Comparison of ENCODE assay signal across 19 mouse cellular contexts in the genomic region with DNA sequence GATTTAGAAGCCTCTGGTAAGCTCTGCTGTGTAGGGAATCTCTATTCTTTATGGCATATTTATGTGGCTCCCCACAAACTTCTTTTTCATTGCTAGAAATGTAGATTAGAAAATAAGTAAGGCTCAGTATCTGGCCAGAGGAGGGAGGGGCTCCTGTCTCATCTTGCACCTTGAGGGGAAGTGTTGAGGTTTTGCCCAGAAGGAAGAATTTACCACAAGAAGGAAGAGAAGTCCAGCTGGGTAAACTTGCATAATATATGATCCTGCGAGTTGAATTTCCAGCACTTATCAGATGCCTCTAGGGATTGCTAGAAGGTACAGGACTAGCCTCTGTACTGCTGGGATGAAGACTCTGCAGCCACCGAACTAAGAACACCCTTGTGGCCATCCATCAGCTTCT.
"Had no signal": no experiment of that assay in that cellular context is flagged by ENCODE, and none has a peak within 500 bp of the region (broad histone marks: within the 10 kb centered on the region; RNA-seq: fewer than 3 reads in every experiment).

No protein-coding gene starts in this region.

- H3K9ac ChIP-seq: limb, embryonic 12.5 days; limb, embryonic 15.5 days; liver, embryonic 14.5 days; liver, postnatal 0 days; lung, embryonic 14.5 days; neural tube, embryonic 12.5 days had no signal

- DNase-seq: kidney, adult 2 months; kidney, postnatal 25 days; layer of hippocampus, adult 9-11 months; liver, postnatal 0 days; lung, embryonic 14.5 days; midbrain, embryonic 14.5 days; thymus, adult 2 months; thymus, postnatal 14 days; thymus, postnatal 4 days had no signal

- H3K27me3 ChIP-seq: limb, embryonic 12.5 days; limb, embryonic 15.5 days; neural tube, embryonic 12.5 days had no signal

- ATAC-seq: liver, postnatal 0 days; lung, postnatal 0 days had no signal

- H3K4me1 ChIP-seq: limb, embryonic 15.5 days; neural tube, embryonic 12.5 days had no signal

- H3K27ac ChIP-seq: kidney, postnatal 0 days; layer of hippocampus, adult 2 months; limb, embryonic 12.5 days; limb, embryonic 15.5 days; liver, embryonic 14.5 days; macrophage; neural tube, embryonic 12.5 days had no signal

- H3K9me3 ChIP-seq: limb, embryonic 12.5 days; limb, embryonic 15.5 days; neural tube, embryonic 12.5 days had no signal

- H3K36me3 ChIP-seq: limb, embryonic 12.5 days; limb, embryonic 15.5 days; neural tube, embryonic 12.5 days had no signal

- H3K4me2 ChIP-seq: limb, embryonic 12.5 days; limb, embryonic 15.5 days; liver, embryonic 11.5 days; lung, embryonic 14.5 days; midbrain, embryonic 11.5 days; neural tube, embryonic 12.5 days had no signal

- H3K4me3 ChIP-seq: layer of hippocampus, adult 2 months; limb, embryonic 12.5 days; limb, embryonic 15.5 days; neural tube, embryonic 12.5 days had no signal
